Mouse (Mus musculus) bone marrow macrophage, adult 2 months (primary cell): ENCODE data around the gene Sag. TPM values are rescaled to one million over a fixed set of nuclear protein-coding genes. Genes with fewer than 3 reads are reported as not detected.
A peak's percentile ranks its signal among the peaks of the same experiment; 100 is the strongest.

Experiments
- H3K27ac ChIP-seq: 2 replicates; pipeline ENCODE4 v1.5.1; 2012; ENCODE audit warnings: low read depth, low read length; ENCODE audit not compliant: insufficient read depth
- H3K4me1 ChIP-seq: 2 replicates; pipeline ENCODE4 v1.6.1; 2012; ENCODE audit warnings: low read length; ENCODE audit not compliant: control insufficient read depth, insufficient read depth
- H3K4me3 ChIP-seq: 2 replicates; pipeline ENCODE4 v1.5.1; 2012; ENCODE audit warnings: mild to moderate bottlenecking, low read length, moderate library complexity; ENCODE audit not compliant: insufficient read depth
- CTCF ChIP-seq: IDR thresholded peaks from 2 replicates; pipeline ENCODE4 v1.5.1; 2012; ENCODE audit warnings: low read depth, mild to moderate bottlenecking, low read length, moderate library complexity
- POLR2A ChIP-seq: IDR thresholded peaks from 2 replicates; pipeline ENCODE4 v1.6.1; 2012; ENCODE audit warnings: mild to moderate bottlenecking, low read depth, low read length, borderline replicate concordance
- polyA plus RNA-seq: library from polyadenylated mRNA; stranded (reverse); fragments of >200 nt; gene quantifications from 2 replicates; pipeline ENCODE4 v1.2.4, GENCODE M21; 2012; ENCODE audit not compliant: missing spikeins, insufficient read depth, insufficient read length

The Sag gene
- polyA plus RNA-seq, 1 experiment: 1.2 TPM

DNA sequence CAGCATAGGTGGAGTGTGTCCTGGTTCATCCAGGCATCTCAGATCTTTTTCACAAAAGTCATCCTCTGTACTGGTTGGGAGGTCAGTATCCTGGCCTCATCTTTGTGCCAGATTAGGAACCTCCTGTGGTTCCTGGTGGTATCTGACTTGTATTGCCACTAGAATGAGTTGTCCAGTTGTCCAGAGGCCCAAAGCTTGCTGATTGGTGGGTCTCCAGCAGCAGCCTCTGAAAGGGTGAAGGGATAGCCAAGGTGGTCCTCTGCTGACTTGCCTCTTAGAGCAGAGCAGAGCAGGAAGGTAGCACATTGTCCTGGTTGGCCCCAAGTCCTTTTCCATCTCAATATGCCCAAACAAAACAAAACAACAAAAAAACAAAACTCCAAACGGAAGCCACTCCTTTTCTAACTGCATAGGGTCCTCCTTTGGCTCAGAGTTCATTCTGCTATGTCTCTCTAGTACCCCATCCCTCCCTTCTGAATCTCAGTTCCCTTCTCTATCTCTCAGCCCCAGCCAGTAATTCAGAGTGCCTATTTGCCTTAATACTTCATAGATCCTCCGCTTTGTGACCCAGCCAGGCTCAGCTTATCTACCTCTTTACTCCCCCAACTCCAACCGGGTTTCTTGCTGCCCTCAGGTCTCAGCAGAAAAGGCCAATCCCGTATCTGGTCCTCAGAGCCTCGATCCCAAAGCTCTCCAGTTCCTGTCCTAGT, 48.8 kb downstream of the Sag start:
- TF ChIP-seq CTCF: no peak
- Histone ChIP-seq H3K4me1 (peaks cover 62% of the 10 kb centered on the region), H3K27ac (peak overlapping the region; percentile 99), H3K4me3 (no peak overlapping the region; the same call in 1 of the 2 replicates)

DNA sequence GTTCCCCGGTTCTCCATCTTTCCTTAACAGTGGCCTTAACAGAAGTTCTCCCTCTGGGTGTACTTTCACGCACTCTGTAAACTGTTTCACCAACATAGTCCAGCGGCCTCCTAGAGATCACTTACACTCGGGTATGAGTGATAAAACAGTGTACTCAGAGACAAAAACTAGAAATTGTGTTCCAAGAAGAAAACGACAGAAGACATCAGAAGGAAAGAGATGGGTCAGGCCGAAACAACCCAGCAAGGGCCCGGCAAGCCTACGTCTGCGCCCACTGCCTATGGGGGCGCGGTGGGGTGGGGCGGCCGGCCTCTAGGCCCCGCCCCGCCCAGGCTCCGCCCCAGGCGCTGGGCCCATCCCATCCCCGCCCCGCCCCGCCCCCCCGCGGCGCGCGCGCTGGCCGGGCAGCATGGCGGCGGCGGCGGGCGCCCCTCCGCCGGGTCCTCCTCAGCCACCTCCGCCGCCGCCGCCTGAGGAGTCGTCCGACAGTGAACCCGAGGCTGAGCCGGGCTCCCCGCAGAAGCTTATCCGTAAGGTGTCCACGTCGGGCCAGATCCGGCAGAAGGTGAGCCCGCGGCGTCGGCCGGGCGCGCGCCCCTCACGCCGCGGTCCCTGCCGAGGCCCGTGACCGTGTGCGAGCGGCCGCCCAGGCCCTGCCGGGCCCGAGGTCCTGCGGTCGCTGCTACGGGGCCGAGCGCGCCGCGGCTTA, 49.6 kb downstream of the Sag start, which contains the start of gene Dgkd:
TSS of gene Dgkd (plus strand) at position 396 of the 709 bp plus-strand sequence.
- H3K4me1 ChIP-seq: peaks cover 60% of the 10 kb centered on the region
- peak within 1 kb of the TSS; percentile 96 for H3K4me3 ChIP-seq
- TF ChIP-seq POLR2A (peak; percentile 92; the same call in 1 of the 2 replicates), CTCF (no peak)
- H3K27ac ChIP-seq: peak within 1 kb of the TSS; percentile 99

DNA sequence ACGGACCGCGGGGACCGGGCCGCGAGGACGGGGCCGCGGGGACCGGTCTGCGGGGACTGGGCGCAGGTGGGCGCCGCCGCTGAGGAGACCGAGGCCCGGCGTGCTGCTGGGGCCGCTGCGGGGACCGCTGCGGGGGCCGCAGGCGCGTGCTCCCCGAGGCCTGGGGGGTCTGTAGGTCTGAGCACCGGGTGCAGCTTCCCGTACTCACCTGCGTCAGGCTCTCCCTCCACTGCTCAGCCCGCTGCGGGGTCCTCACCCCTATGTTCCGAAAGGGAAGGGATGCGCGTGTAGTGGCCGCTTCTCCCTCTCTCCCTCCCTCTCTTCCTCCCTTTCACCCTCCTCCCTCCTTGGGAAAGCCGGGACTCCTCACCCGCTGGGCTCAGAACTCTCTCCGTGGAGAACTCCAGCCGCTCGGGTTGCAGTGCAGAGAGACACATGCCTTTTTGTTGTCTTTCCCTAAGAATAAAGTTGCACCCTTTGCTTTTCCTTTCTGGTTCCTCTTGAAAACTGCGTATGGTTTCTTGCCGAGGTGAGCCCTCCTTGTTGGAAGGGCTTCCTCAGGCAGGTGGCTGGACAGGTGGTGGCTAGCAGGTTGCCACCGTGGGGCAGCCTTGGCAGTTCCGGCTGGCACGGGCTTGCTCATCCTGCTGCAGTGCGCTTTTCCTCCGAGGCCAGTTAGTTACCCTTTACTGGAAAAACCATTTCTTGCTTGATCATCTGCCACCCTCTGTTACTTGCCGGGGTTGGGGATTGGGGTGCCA, 50.3 kb downstream of the Sag start:
- peak overlapping the region; percentile 96 for H3K4me3 ChIP-seq
- peaks cover 60% of the 10 kb centered on the region for H3K4me1 ChIP-seq
- H3K27ac ChIP-seq: peak overlapping the region; percentile 80

DNA sequence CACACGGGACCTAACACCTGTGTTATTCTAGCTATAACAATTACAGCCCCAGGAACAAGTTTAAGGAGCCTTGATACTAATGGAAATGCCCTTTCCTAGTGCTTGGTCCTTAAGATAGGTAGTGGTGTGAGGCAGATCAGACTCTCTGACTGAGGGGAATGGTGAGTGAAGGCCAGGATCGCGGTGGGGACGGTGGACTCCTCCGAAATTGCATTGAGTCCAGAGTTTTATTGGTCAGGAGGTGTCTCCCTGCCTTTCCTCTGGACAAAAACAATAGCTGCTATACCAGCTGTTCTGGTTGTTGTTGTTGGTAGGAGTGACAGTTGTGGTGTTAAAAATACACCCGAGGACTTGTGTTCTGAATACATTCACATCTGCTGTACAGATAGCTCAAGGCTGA, 50.9 kb downstream of the Sag start:
- Histone ChIP-seq H3K27ac (peak overlapping the region; percentile 80), H3K4me1 (peaks cover 65% of the 10 kb centered on the region), H3K4me3 (peak overlapping the region; percentile 96)
- TF ChIP-seq CTCF: no peak
- no peak for TF ChIP-seq POLR2A

More for the DNA sequence above, 50.3 kb downstream of the Sag start:
- TF ChIP-seq CTCF: no peak
- TF ChIP-seq POLR2A: no peak

DNA sequence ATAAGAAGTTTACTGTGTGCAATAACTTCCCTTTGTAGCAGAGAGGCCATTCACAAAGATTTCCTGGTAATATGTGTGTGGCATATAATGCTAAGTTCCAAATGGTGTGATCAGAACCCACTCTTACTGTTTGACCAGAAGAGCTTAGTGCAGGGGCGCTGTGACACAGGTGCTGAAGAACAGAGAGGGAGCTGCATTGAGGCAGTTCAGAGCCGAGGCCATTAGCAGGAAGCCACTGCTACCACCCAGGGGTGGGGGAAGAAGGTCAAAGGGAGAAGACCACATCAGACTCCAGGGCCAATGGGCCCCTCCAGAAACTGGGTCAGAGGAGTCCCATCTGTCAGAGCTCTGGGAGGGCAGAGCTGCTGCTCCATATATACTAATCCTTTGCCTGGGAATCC, 51.4 kb downstream of the Sag start:
- no peak for TF ChIP-seq CTCF
- TF ChIP-seq POLR2A: no peak
- Histone ChIP-seq H3K27ac (peak overlapping the region; percentile 80), H3K4me3 (peak overlapping the region; percentile 96), H3K4me1 (peaks cover 62% of the 10 kb centered on the region)

DNA sequence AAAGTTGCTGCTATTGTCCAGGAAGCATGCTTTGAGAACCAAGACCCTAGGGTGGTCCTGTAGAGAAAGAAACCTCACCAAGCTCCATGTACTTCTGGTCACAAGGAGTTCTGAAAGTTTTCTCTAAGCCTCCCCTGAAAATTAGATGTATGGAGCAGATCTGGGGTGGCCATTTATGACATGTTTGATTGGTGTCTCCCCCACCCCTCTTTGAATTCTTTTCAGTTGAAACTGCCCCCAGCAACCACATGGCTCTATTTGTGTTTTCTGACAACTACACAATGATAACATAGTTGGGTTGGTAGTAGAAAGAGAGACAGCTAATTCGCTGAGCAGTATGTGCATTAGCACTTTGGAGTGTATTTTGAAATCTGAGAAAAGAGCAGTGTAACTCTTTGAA, 52.0 kb downstream of the Sag start:
- Histone ChIP-seq H3K4me3 (peak overlapping the region; percentile 96; the same call in 1 of the 2 replicates), H3K4me1 (peaks cover 58% of the 10 kb centered on the region), H3K27ac (peak overlapping the region; percentile 80)
- TF ChIP-seq CTCF (no peak), POLR2A (no peak)

DNA sequence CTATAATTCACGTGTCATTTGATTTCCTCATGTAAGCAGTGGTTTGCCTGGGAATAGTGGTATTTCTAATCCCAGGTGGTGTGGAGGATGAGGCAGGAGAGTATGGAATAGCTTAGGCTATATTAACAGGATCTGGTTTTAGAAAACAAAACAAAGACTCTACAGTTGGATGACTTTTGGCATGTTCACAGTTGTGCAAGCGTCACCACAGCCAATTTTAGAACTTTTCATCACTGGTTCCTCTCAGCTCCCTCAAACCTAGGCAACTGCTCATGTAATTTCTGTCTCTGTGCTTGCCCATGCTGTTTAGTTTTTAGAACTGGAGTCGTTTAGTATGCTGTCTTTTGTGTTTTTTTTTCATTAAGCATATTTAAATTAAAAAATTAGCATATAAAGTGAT, 53.3 kb downstream of the Sag start:
- H3K4me3 ChIP-seq: no peak overlapping the region
- H3K4me1 ChIP-seq: peaks cover 53% of the 10 kb centered on the region
- H3K27ac ChIP-seq: peak overlapping the region; percentile 93
- TF ChIP-seq CTCF (no peak), POLR2A (no peak)

DNA sequence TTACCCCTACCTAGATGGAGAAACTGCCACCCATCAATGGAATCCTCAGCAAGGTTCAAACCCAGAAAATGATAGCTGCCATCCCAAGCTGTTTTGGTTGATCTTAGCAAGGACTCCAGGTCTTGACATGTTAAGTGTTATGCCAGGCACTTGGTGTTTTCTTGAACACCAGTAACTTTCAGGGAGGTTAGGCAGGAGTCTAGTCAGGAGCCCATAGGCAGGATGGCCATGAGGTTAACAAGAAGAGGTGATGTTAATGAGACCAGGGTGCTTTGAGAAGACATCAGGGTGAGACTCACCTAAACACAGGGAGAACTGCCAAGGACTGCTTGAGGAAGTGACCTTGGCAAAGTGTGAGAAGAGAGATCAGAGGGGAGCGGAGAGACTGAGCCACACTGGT, 54.6 kb downstream of the Sag start:
- TF ChIP-seq CTCF (no peak), POLR2A (no peak)
- Histone ChIP-seq H3K27ac (no peak overlapping the region), H3K4me1 (peaks cover 54% of the 10 kb centered on the region), H3K4me3 (no peak overlapping the region)

DNA sequence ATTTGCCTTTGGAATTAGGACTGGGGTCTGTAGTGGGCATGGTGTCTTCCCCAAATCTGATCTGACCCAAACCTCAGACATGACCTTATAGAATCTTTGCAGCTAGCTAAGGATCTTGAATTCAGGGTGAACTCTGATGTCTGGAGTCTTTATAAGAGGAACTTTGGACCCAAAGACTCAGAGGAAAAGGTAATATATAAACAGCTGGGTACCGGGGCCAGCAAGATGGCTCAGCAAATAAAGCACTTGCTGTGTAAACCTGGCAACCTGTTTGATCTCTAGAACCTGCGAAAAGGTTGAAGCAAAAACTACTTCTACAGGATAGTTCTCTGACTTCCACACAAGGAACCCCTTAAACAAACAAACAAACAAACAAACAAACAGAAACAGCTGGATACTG, 55.0 kb downstream of the Sag start:
- Histone ChIP-seq H3K27ac (no peak overlapping the region), H3K4me3 (no peak overlapping the region), H3K4me1 (peaks cover 59% of the 10 kb centered on the region)
- TF ChIP-seq POLR2A: no peak
- TF ChIP-seq CTCF: no peak

DNA sequence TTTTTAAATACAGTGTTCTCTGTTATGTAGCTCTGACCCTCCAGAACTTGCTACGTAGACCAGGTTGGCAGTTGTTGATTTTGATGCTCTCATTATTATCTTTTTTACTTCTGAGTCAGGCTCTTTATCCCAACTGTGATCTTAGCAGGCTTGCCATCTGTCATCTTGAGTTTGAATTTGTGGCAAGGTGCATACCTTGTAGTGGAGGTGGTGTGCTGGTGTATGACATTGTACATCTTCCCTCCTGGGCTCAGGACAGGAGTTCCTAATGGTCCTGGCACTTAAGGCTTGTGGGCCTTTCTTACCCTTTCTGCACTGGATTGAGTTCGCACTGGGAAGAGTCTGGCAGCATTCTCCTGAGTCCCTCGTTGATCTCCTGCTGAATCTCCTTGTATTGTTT, 60.1 kb downstream of the Sag start:
- no peak for TF ChIP-seq CTCF
- TF ChIP-seq POLR2A: no peak
- no peak overlapping the region for H3K4me3 ChIP-seq
- H3K27ac ChIP-seq: no peak overlapping the region
- H3K4me1 ChIP-seq: peaks cover 72% of the 10 kb centered on the region
